Mouse (Mus musculus): ENCODE data around the gene Cyp2d10. TPM values are rescaled to one million over a fixed set of nuclear protein-coding genes. Genes with fewer than 3 reads are reported as not detected.

Cyp2d10 gene
- polyA plus RNA-seq, 1 experiment from 2014 or later = not detected

- peak overlapping the region; percentile 26 for H3K4me3 ChIP-seq (ENCODE audit: low read length)
- 28% methylated on average over 7 of the region's 7 CpGs for WGBS
- H3K36me3 ChIP-seq (ENCODE audit: control insufficient read depth, insufficient read depth, low read length) = no peaks in the 10 kb centered on the region
- H3K4me1 ChIP-seq (ENCODE audit: control insufficient read depth, insufficient read depth, low read depth, low read length) = peaks cover 7% of the 10 kb centered on the region
- H3K4me2 ChIP-seq (ENCODE audit: low read length) = peak overlapping the region; percentile 71
- H3K9me3 ChIP-seq (ENCODE audit: control insufficient read depth, low read length) = no peaks in the 10 kb centered on the region
- H3K27me3 ChIP-seq (replicated peaks; ENCODE audit: control insufficient read depth, insufficient read depth, low read length) = no peaks in the 10 kb centered on the region
- ATAC-seq = no peak
- H3K27ac ChIP-seq (ENCODE audit: low read depth, low read length) = no peak overlapping the region
- peak overlapping the region; percentile 54 for H3K9ac ChIP-seq (ENCODE audit: low read depth, low read length)
Observed at GRCm38 (mm10) chr15:82380714-82381062, 26.3 kb downstream of the Cyp2d10 start.

DNA sequence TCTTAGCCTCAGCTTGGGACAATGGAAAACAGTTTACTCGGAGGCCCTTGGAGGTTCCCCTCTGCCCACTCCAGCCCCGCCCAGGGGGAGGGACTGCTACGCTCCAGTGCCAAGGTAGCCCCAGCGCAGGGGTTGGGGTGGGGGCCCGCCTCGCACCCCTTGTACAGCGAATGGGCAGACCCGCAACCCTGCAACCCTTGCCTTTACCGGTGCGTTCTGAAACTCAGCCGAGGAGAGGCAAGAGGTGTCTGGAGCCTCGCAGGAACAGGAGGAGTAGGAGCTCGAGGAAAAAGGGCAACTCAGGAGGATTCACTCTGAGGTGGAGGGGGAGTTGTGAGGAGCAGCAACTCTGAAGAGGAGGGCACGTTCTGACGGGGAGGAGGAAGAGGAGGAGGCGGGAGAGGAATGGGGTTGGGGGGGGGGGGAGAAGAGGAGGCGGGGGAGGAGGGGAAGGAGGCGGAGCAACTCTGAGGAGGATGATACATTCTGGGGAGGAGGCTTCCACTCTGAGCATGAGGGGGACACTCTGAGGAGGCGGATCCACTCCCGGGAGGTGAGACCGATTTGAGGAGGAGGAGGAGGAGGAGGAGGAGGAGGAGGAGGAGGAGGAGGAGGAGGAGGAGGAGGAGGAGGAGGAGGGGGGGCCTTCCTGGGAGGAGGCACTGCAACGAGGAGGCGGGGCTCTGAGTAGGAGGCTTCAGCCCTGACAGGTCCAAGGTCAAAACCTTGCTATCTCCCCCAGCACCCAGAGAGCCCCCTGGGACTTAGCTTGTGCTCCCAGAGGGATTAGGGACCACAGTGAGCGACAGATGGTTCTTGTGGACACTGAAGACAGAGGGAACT is 26.9 kb downstream of the Cyp2d10 start, which contains the start of gene Cyp2d22:
Gene Cyp2d22 (minus strand): TSS at position 390 of the 843 bp plus-strand sequence.
- Histone ChIP-seq H3K27ac (ENCODE audit: low read depth, low read length) (no peak within 1 kb of the TSS; the same call in 1 of the 2 replicates), H3K4me3 (ENCODE audit: low read length) (peak within 1 kb of the TSS; percentile 26), H3K27me3 (replicated peaks; ENCODE audit: control insufficient read depth, insufficient read depth, low read length) (no peaks in the 10 kb centered on the region), H3K4me1 (ENCODE audit: control insufficient read depth, insufficient read depth, low read depth, low read length) (peaks cover 7% of the 10 kb centered on the region), H3K9me3 (ENCODE audit: control insufficient read depth, low read length) (no peaks in the 10 kb centered on the region), H3K9ac (ENCODE audit: low read depth, low read length) (peak within 1 kb of the TSS; percentile 54), H3K36me3 (ENCODE audit: control insufficient read depth, insufficient read depth, low read length) (no peaks in the 10 kb centered on the region), H3K4me2 (ENCODE audit: low read length) (peak within 1 kb of the TSS; percentile 71)
- WGBS = 2% methylated on average over 21 of the region's 24 CpGs
- peak; percentile 80 for ATAC-seq

GRCm38 (mm10) chr15:82379511-82379870 is 27.5 kb downstream of the Cyp2d10 start:
- Histone ChIP-seq H3K36me3 (ENCODE audit: control insufficient read depth, insufficient read depth, low read length) (no peaks in the 10 kb centered on the region), H3K4me3 (ENCODE audit: low read length) (peak overlapping the region; percentile 26), H3K27ac (ENCODE audit: low read depth, low read length) (no peak overlapping the region), H3K9ac (ENCODE audit: low read depth, low read length) (peak overlapping the region; percentile 15; the same call in 1 of the 2 replicates), H3K27me3 (replicated peaks; ENCODE audit: control insufficient read depth, insufficient read depth, low read length) (no peaks in the 10 kb centered on the region), H3K4me2 (ENCODE audit: low read length) (peak overlapping the region; percentile 71), H3K4me1 (ENCODE audit: control insufficient read depth, insufficient read depth, low read depth, low read length) (peaks cover 7% of the 10 kb centered on the region), H3K9me3 (ENCODE audit: control insufficient read depth, low read length) (no peaks in the 10 kb centered on the region)
- WGBS = 31% methylated on average over 7 of the region's 7 CpGs
- ATAC-seq = no peak; the same call in 1 of the 2 replicates

DNA sequence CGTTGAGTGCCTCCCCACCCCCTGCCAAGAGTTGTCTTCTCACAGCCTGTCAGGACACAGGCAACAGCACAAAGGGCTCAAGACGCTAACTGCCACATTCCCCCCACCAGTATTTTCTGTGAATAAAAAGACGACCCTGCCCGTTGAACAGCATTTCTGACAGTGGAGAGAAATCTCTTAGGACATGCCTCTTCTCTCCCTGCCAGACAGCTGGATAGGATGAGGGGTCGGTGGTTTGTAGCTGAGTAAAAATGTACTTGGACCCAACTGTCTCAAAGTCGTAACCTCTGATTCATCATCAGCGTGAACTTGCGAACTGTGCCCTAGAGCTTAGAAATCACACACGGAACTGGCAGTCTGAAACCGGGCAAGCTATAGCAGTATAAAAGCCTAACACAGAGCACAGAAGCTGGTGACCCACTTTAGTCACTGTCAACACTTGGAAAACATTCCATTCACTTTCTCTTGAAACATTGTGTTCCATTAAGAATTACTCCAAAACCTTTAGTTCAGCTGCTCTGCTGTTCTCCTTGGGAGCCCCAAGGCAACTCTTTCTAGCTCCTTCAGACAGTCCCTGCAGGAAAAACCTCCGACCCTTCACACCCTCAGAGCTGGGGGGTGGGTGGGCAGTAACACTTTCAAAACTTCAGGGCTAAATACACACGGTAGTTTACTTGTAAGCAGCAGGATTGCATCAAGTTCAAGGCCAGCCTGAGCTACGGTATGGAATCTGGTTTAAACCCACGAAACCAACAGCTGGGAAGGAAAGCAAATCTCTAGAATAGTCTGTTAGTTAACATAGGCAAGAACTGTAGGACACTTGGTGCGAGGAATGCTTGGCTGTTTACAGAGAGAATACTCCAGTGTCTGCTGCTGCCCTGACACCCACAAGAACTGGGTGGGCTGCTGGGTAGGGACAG is 28.5 kb downstream of the Cyp2d10 start:
- Histone ChIP-seq H3K36me3 (ENCODE audit: control insufficient read depth, insufficient read depth, low read length) (no peaks in the 10 kb centered on the region), H3K4me2 (ENCODE audit: low read length) (no peak overlapping the region; the same call in 1 of the 2 replicates), H3K9me3 (ENCODE audit: control insufficient read depth, low read length) (no peaks in the 10 kb centered on the region), H3K4me3 (ENCODE audit: low read length) (no peak overlapping the region), H3K9ac (ENCODE audit: low read depth, low read length) (no peak overlapping the region), H3K27me3 (replicated peaks; ENCODE audit: control insufficient read depth, insufficient read depth, low read length) (no peaks in the 10 kb centered on the region), H3K4me1 (ENCODE audit: control insufficient read depth, insufficient read depth, low read depth, low read length) (peaks cover 7% of the 10 kb centered on the region), H3K27ac (ENCODE audit: low read depth, low read length) (no peak overlapping the region)
- 48% methylated on average over 15 of the region's 15 CpGs for WGBS
- no peak for ATAC-seq

DNA sequence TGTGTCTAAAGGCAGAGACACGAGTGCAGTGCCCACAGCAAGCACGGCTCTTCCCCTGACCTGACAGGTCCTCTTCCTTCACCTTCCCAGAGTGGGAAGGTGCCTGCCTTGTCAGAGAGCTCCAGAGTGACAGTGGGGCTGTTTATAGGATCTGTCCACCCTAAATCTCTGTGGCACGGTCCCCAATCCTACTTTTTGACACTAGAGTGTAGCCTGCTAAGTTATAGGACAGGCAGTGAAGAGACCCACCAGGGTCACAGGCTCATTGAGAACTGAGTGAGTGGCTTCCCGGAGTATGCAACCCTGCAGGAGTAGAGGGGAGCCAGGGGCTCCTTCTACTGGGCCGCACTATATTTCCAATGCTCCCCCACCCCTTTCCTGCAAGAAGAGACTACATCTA is 29.3 kb downstream of the Cyp2d10 start:
- H3K27ac ChIP-seq (ENCODE audit: low read depth, low read length) = no peak overlapping the region
- no peak overlapping the region for H3K4me3 ChIP-seq (ENCODE audit: low read length)
- 82% methylated on average over 5 of the region's 5 CpGs for WGBS

DNA sequence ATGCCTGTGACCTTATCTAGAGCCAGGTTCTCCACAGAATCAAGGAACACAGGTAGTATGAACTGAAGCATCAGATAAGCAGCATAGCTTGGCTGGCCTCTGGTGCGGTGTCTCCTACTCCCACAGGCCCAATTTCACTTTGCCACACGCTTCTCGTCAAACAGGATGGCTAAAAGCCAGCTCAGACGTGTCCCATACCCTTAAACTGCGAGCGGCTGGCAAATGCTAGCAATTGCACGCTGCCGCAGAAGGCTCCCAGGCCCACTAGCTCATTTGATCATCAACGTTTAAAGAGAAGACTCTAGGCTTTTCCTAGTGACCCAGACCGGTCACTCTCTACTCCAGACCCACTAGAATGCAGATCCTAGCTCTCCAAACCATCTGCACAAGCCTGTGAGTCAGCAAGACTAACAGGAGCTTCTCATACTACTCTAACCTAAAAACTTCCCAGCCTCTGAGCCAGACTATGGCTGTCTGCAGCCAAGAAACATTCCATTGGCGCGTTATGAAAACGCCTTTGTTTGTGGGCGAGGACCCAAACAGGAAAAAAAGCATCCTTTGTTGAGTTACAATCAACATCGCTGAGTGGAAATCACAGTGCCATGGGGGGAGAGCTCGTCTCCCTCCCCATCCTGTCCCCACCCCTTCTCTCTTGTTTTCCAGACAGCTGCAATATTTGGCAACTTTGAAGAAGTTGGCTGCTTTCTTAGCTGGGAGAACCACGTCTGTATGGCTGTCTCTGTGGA is 30.4 kb downstream of the Cyp2d10 start:
- no peaks in the 10 kb centered on the region for H3K27me3 ChIP-seq (replicated peaks; ENCODE audit: control insufficient read depth, insufficient read depth, low read length)
- H3K4me3 ChIP-seq (ENCODE audit: low read length) = no peak overlapping the region
- no peaks in the 10 kb centered on the region for H3K9me3 ChIP-seq (ENCODE audit: control insufficient read depth, low read length)
- WGBS = 48% methylated on average over 17 of the region's 17 CpGs
- no peak overlapping the region for H3K4me2 ChIP-seq (ENCODE audit: low read length)
- peak; percentile 19; the same call in 1 of the 2 replicates for ATAC-seq
- peaks cover 7% of the 10 kb centered on the region for H3K4me1 ChIP-seq (ENCODE audit: control insufficient read depth, insufficient read depth, low read depth, low read length)
- H3K9ac ChIP-seq (ENCODE audit: low read depth, low read length) = no peak overlapping the region
- H3K27ac ChIP-seq (ENCODE audit: low read depth, low read length) = no peak overlapping the region
- H3K36me3 ChIP-seq (ENCODE audit: control insufficient read depth, insufficient read depth, low read length) = no peaks in the 10 kb centered on the region

More for the DNA sequence above, 29.3 kb downstream of the Cyp2d10 start:
- no peak for ATAC-seq
- H3K27me3 ChIP-seq (replicated peaks; ENCODE audit: control insufficient read depth, insufficient read depth, low read length) = no peaks in the 10 kb centered on the region
- H3K9me3 ChIP-seq (ENCODE audit: control insufficient read depth, low read length) = no peaks in the 10 kb centered on the region
- H3K4me2 ChIP-seq (ENCODE audit: low read length) = no peak overlapping the region
- H3K9ac ChIP-seq (ENCODE audit: low read depth, low read length) = no peak overlapping the region
- H3K36me3 ChIP-seq (ENCODE audit: control insufficient read depth, insufficient read depth, low read length) = no peaks in the 10 kb centered on the region
- H3K4me1 ChIP-seq (ENCODE audit: control insufficient read depth, insufficient read depth, low read depth, low read length) = peaks cover 7% of the 10 kb centered on the region

DNA sequence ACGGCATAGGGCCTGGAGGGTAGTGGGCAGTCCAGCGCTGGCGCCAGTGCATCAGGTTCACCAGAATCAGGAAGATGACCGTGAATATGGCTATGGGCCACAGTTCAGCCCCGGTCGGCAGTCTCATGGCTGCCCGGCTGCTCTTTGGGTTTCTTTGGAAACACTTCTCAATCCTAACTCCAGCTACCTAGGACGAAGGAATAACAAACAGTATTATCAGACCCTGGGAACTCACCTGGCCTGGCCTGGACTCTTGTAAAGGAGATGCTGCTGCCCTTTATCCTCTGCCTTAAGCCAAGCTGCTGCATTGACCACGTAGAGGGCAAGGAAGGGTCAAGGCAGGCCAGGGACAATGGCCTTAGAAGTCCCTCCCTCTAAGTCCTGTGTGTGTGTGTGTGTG is 31.1 kb downstream of the Cyp2d10 start:
- Histone ChIP-seq H3K36me3 (ENCODE audit: control insufficient read depth, insufficient read depth, low read length) (no peaks in the 10 kb centered on the region), H3K27ac (ENCODE audit: low read depth, low read length) (no peak overlapping the region), H3K27me3 (replicated peaks; ENCODE audit: control insufficient read depth, insufficient read depth, low read length) (no peaks in the 10 kb centered on the region), H3K4me1 (ENCODE audit: control insufficient read depth, insufficient read depth, low read depth, low read length) (peaks cover 3% of the 10 kb centered on the region; the same call in 1 of the 2 replicates), H3K4me2 (ENCODE audit: low read length) (no peak overlapping the region), H3K4me3 (ENCODE audit: low read length) (no peak overlapping the region), H3K9me3 (ENCODE audit: control insufficient read depth, low read length) (no peaks in the 10 kb centered on the region), H3K9ac (ENCODE audit: low read depth, low read length) (no peak overlapping the region)
- WGBS = 90% methylated on average over 9 of the region's 9 CpGs
- ATAC-seq = no peak

GRCm38 (mm10) chr15:82374437-82374836 is 32.6 kb downstream of the Cyp2d10 start:
- no peaks in the 10 kb centered on the region; the same call in 1 of the 2 replicates for H3K4me1 ChIP-seq (ENCODE audit: control insufficient read depth, insufficient read depth, low read depth, low read length)
- no peaks in the 10 kb centered on the region for H3K36me3 ChIP-seq (ENCODE audit: control insufficient read depth, insufficient read depth, low read length)
- H3K4me3 ChIP-seq (ENCODE audit: low read length) = no peak overlapping the region
- no peak overlapping the region for H3K9ac ChIP-seq (ENCODE audit: low read depth, low read length)
- ATAC-seq = no peak
- no peak overlapping the region for H3K27ac ChIP-seq (ENCODE audit: low read depth, low read length)
- no peaks in the 10 kb centered on the region for H3K27me3 ChIP-seq (replicated peaks; ENCODE audit: control insufficient read depth, insufficient read depth, low read length)
- 67% methylated on average over 5 of the region's 5 CpGs for WGBS
- no peak overlapping the region for H3K4me2 ChIP-seq (ENCODE audit: low read length)
- H3K9me3 ChIP-seq (ENCODE audit: control insufficient read depth, low read length) = no peaks in the 10 kb centered on the region
